Mouse (Mus musculus) forebrain, postnatal 0 days (tissue): Measurements from ENCODE around the gene Sf3a1. TPM values are rescaled to one million over a fixed set of nuclear protein-coding genes. Genes with fewer than 3 reads are reported as not detected.

Experiments used
- ATAC-seq: fragments of 200-750 bp; cut with Nextera tagmentation; 2 replicates; pipeline ENCODE4 v1.8.0; 2017; ENCODE audit warnings: mild to moderate bottlenecking, moderate library complexity
- DNase-seq: peaks from one replicate; pipeline ENCODE4 v3.0.0-alpha.2; 2015
- H3K27ac ChIP-seq: fragments of 300-500 bp; sonication (generic); 2 replicates; pipeline ENCODE4 v1.5.1; 2014; ENCODE audit warnings: low read depth, mild to moderate bottlenecking, antibody characterized with exemption, low read length, moderate library complexity, mixed read lengths
- H3K27me3 ChIP-seq: fragments of 300-500 bp; sonication (generic); 2 replicates; pipeline ENCODE4 v1.6.1; 2014; ENCODE audit warnings: mild to moderate bottlenecking, low read length, mixed read lengths; ENCODE audit not compliant: insufficient read depth
- H3K36me3 ChIP-seq: fragments of 300-500 bp; sonication (generic); 2 replicates; pipeline ENCODE4 v1.6.1; 2014; ENCODE audit warnings: mild to moderate bottlenecking, moderate library complexity; ENCODE audit not compliant: insufficient read depth
- H3K4me1 ChIP-seq: fragments of 300-500 bp; sonication (generic); 2 replicates; pipeline ENCODE4 v1.6.1; 2014; ENCODE audit warnings: antibody characterized with exemption; ENCODE audit not compliant: insufficient read depth
- H3K4me2 ChIP-seq: fragments of 300-500 bp; sonication (generic); 2 replicates; pipeline ENCODE4 v1.6.1; 2014; ENCODE audit warnings: low read depth, mild to moderate bottlenecking, moderate library complexity
- H3K4me3 ChIP-seq: fragments of 300-500 bp; sonication (generic); 2 replicates; pipeline ENCODE4 v1.5.1; 2014; ENCODE audit warnings: low read depth, low read length, mixed read lengths
- H3K9ac ChIP-seq: fragments of 300-500 bp; sonication (generic); 2 replicates; pipeline ENCODE4 v1.6.1; 2014; ENCODE audit warnings: mild to moderate bottlenecking
- H3K9me3 ChIP-seq: fragments of 300-500 bp; sonication (generic); 2 replicates; pipeline ENCODE4 v1.6.1; 2016; ENCODE audit warnings: low read length
- CTCF ChIP-seq: sonication (generic); IDR thresholded peaks from 2 replicates; pipeline ENCODE4 v1.5.1; 2016; ENCODE audit warnings: antibody characterized with exemption, control low read depth, low read depth
- WGBS: fragments of 180-500 bp; shearing (Covaris S2); extraction: QIAGEN DNeasy Blood & Tissue Kit; methylation state at CpG from one replicate; pipeline ENCODE4 v1.1.7; 2014; 5-methylcytosine and 5-hydroxymethylcytosine counted together
- polyA plus RNA-seq: library from polyadenylated mRNA; unstranded; fragments of >200 nt; fragmentation: Nextera tagmentation; extraction: Ambion mirVana; gene quantifications from 2 replicates; pipeline ENCODE4 v1.2.1, GENCODE M21; 2015
- total RNA-seq: library from RNA; depleted of rRNA; stranded (reverse); fragments of >200 nt; gene quantifications from 2 replicates; pipeline ENCODE4 v1.2.3, GENCODE M21; 2014

The Sf3a1 gene
- total and polyA plus RNA-seq, 2 experiments from 2014 or later = 34.6 to 54.4 TPM

GRCm38 (mm10) chr11:4214572-4214971 lies 54.4 kb downstream of the Sf3a1 start:
- ATAC-seq (no peak), DNase-seq (no peak)
- H3K27me3 ChIP-seq = no peaks in the 10 kb centered on the region; the same call in 1 of the 2 replicates
- peaks cover 53% of the 10 kb centered on the region for H3K36me3 ChIP-seq
- H3K27ac ChIP-seq = no peak overlapping the region
- H3K4me3 ChIP-seq = no peak overlapping the region
- no peak overlapping the region for H3K4me2 ChIP-seq
- WGBS = 96% methylated on average over 14 of the region's 14 CpGs
- H3K4me1 ChIP-seq = no peaks in the 10 kb centered on the region; the same call in 1 of the 2 replicates
- no peak overlapping the region for H3K9ac ChIP-seq
- 0 out of 2 replicates have a peak, but pooled peaks cover 6% of the 10 kb centered on the region for H3K9me3 ChIP-seq
- no peak for TF ChIP-seq CTCF

- Histone ChIP-seq H3K27ac (no peak overlapping the region), H3K36me3 (peaks cover 48% of the 10 kb centered on the region), H3K4me3 (no peak overlapping the region), H3K9ac (no peak overlapping the region), H3K4me2 (no peak overlapping the region), H3K27me3 (no peaks in the 10 kb centered on the region; the same call in 1 of the 2 replicates), H3K4me1 (no peaks in the 10 kb centered on the region; the same call in 1 of the 2 replicates), H3K9me3 (0 out of 2 replicates have a peak, but pooled peaks cover 6% of the 10 kb centered on the region)
- DNase-seq (no peak), ATAC-seq (no peak)
- 86% methylated on average over 10 of the region's 10 CpGs for WGBS
- TF ChIP-seq CTCF = no peak
These were observed 54.9 kb downstream of the Sf3a1 start for GRCm38 (mm10) chr11:4215061-4215460.

DNA sequence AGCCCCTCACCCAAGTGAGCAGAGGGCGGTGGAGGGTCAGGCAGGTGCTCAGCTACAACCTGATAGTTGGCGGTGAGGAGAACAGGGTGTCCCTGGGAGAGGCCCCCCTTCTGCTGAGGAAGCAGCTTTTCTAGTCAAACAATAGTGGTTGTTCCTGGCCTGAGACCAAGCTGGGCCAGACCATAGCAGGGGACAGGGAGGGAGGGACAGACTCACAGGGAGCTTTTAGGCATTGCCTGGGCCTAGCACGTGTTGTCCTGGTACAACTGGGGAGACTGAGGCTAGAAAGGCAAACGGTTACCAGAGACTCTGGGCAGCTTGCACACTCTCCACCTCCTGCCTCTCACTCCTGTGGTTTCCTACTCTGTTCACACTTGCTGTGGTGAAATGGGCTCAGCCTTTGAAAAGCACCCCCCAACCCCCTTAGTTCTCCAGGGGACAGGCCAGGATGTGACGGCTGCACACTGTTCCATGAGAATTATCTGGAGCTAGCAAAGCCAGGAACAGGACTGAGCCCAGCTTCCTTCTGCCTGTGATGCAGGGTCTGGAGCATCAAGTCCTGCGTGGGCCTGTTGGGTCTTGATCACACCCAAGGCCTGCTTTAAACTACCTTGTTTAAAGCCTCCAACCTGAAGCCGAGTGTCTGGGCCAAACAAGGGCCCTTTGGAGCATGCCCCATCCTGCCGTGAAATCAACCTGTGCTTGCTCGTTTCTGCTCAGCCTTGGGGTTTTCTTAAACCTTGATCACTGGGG lies 56.3 kb downstream of the Sf3a1 start:
- no peak for TF ChIP-seq CTCF
- H3K9me3 ChIP-seq = 0 out of 2 replicates have a peak, but pooled peaks cover 6% of the 10 kb centered on the region
- H3K4me2 ChIP-seq = no peak overlapping the region
- H3K36me3 ChIP-seq = peaks cover 37% of the 10 kb centered on the region
- no peak overlapping the region for H3K9ac ChIP-seq
- no peak overlapping the region for H3K4me3 ChIP-seq
- no peaks in the 10 kb centered on the region; the same call in 1 of the 2 replicates for H3K27me3 ChIP-seq
- H3K27ac ChIP-seq = no peak overlapping the region
- H3K4me1 ChIP-seq = no peaks in the 10 kb centered on the region; the same call in 1 of the 2 replicates
- 80% methylated on average over 9 of the region's 9 CpGs for WGBS
- ATAC-seq = no peak
- DNase-seq = no peak

DNA sequence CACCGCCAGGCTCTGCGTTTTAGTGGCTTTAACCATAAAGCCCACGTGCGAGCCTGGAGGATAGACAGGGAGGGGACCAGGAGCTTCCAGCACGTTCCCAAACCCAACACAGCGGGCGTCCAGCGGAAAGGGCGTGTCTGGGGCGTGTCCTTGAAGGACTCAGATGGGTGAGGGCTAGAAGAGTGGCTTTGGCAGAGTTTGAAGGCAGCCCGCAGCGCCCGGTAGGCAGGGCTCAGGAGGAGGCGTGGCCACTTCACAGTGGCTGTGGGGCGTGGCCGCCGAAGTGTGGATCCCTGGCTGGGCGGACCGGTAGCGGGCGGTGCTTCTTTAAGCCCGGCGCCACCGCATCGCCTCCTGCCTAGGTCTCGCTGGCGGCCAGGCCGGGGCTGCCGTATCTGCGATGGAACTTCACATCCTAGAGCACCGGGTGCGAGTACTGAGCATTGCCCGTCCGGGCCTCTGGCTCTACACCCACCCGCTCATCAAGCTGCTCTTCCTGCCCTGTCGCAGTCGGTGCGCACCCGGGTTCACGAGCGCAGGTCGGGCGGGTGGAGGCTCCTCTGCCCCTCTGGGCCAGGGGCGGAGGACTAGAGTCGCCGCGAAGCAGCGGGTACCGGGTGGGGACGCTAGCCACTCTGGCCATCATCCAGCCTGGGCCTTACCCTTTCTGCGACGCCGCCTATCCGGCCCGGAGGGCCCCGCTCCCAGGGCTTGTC lies 57.9 kb downstream of the Sf3a1 start, which contains the start of gene Castor1:
Gene Castor1, plus strand, starts transcription at position 312 of the 716 bp plus-strand sequence.
- peak within 1 kb of the TSS; percentile 14; the same call in 1 of the 2 replicates for H3K9ac ChIP-seq
- WGBS = 2% methylated on average over 56 of the region's 56 CpGs
- H3K27ac ChIP-seq = no peak within 1 kb of the TSS
- H3K4me3 ChIP-seq = peak within 1 kb of the TSS; percentile 37
- TF ChIP-seq CTCF = no peak
- H3K27me3 ChIP-seq = no peaks in the 10 kb centered on the region; the same call in 1 of the 2 replicates
- H3K9me3 ChIP-seq = 0 out of 2 replicates have a peak, but pooled peaks cover 6% of the 10 kb centered on the region
- peaks cover 25% of the 10 kb centered on the region for H3K36me3 ChIP-seq
- DNase-seq (peak; percentile 28), ATAC-seq (peak; percentile 61)
- H3K4me2 ChIP-seq = peak within 1 kb of the TSS; percentile 63
- H3K4me1 ChIP-seq = no peaks in the 10 kb centered on the region; the same call in 1 of the 2 replicates

GRCm38 (mm10) chr11:4218637-4219036 lies 58.5 kb downstream of the Sf3a1 start:
- DNase-seq = no peak
- peak overlapping the region; percentile 63 for H3K4me2 ChIP-seq
- peak overlapping the region; percentile 14; the same call in 1 of the 2 replicates for H3K9ac ChIP-seq
- H3K36me3 ChIP-seq = peaks cover 19% of the 10 kb centered on the region
- H3K9me3 ChIP-seq = 0 out of 2 replicates have a peak, but pooled peaks cover 6% of the 10 kb centered on the region
- peak overlapping the region; percentile 37 for H3K4me3 ChIP-seq
- no peak overlapping the region for H3K27ac ChIP-seq
- no peaks in the 10 kb centered on the region; the same call in 1 of the 2 replicates for H3K4me1 ChIP-seq
- H3K27me3 ChIP-seq = no peaks in the 10 kb centered on the region; the same call in 1 of the 2 replicates
- WGBS = 5% methylated on average over 6 of the region's 6 CpGs
- no peak for ATAC-seq
- no peak for TF ChIP-seq CTCF

- peak; percentile 80 for TF ChIP-seq CTCF
- peak; percentile 40 for ATAC-seq
These were observed 59.2 kb downstream of the Sf3a1 start for GRCm38 (mm10) chr11:4219317-4219751.

More at GRCm38 (mm10) chr11:4219317-4219751, 59.2 kb downstream of the Sf3a1 start:
- no peak overlapping the region for H3K27ac ChIP-seq
- H3K27me3 ChIP-seq = no peaks in the 10 kb centered on the region; the same call in 1 of the 2 replicates
- no peaks in the 10 kb centered on the region; the same call in 1 of the 2 replicates for H3K4me1 ChIP-seq
- 0 out of 2 replicates have a peak, but pooled peaks cover 6% of the 10 kb centered on the region for H3K9me3 ChIP-seq
- WGBS = 11% methylated on average over 2 of the region's 2 CpGs
- DNase-seq = peak; percentile 69
- H3K4me2 ChIP-seq = no peak overlapping the region
- H3K9ac ChIP-seq = no peak overlapping the region
- peaks cover 14% of the 10 kb centered on the region for H3K36me3 ChIP-seq
- H3K4me3 ChIP-seq = no peak overlapping the region
